Mouse (Mus musculus) kidney, adult 2 months (tissue): Measurements from ENCODE around the gene Wdr83os.

Experiments used
- CTCF ChIP-seq: fragments of 200-500 bp; conservative IDR thresholded peaks from 2 replicates; pipeline ENCODE4 v1.5.1; 2011; ENCODE audit warnings: low read depth, mild to moderate bottlenecking, control low read depth, low read length, moderate library complexity, mixed read lengths; ENCODE audit not compliant: insufficient read depth, insufficient read length
- POLR2A ChIP-seq: fragments of 200-500 bp; IDR thresholded peaks from one replicate; pipeline ENCODE4 v1.6.1; 2011; ENCODE audit warnings: low read depth, low read length, control low read depth

DNA sequence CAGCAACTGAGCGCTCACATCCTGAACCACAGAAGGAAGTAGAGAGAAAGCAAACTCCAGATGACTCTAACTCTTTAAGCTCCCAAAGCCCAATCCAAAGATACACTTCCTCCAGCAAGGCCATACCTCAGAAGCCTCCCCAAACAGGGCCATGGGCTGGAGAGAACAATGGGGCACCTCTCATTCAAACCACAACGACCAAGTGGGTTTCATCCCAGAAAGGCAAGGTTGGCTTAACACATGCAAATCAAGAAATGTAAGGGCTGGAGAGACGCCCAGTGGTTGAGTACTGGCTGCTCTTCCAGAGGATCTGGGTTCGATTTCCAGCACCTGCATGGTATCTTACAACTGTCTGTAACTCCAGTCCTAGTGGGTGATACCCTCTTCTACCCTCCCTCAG lies 35.0 kb downstream of the Wdr83os start:
- no peak for TF ChIP-seq CTCF
- no peak for TF ChIP-seq POLR2A
